Mouse (Mus musculus) adrenal gland, adult 8-10 months (tissue): ENCODE results near the gene Zfp143. TPM values are rescaled to one million over a fixed set of nuclear protein-coding genes. Genes with fewer than 3 reads are reported as not detected.

ENCODE experiments used
- DNase-seq: peaks from one replicate; pipeline ENCODE4 v3.0.0; 2022
- total RNA-seq, 4 experiments: library from RNA; stranded (reverse); gene quantifications; 2 replicates each; pipeline ENCODE4 v1.2.4; 2022

Zfp143 gene
- total RNA-seq, 4 experiments from 2014 or later: 13.3 to 17.8 (median 15.7) TPM

DNA sequence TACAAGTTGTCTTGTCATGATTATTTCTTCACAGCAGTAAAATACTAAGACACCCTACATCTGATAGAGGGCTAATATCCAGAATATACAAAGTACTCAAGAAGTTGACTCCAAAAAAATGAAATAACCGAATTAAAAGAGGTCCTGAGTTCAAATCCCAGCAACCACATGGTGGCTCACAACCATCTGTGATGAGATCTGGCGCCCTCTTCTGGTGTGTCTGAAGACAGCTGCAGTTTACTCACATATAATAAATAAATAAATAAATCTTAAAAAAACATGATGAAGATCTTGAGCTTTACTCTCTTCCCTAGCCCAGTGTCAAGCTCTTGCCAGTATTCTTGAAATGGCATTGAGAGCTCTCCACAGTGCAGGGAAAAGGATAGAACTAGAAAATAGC lies 77.5 kb downstream of the Zfp143 start:
- DNase-seq: no peak

DNA sequence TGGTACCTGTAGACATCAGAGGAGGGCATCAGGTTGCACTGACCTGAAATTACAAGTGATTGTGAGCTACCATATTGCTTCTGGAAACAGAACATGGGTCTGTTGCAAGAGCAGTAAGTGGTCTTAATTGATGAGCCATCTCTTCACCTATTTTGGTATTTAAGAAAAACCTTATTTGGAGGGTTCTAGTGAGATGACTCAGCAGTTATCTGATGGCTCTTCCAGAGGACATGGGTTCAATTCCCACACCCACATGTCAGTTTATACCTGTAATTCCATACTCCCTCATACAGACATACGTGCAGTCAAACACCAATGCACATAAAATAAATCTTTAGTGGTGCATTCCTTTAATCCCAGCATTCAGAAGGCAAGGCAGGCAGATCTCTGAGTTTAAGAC lies 82.8 kb downstream of the Zfp143 start:
- DNase-seq: no peak

Other genes starting within 250 kb of the Zfp143 start
- 1 to 10 TPM in 3 of 4 experiments, under 1 TPM in 1; 0.49 to 1.2 (median 1.1) TPM for gene Scube2, start 195.5 kb upstream of the Zfp143 start, total RNA-seq
- 100 to 1,000 TPM; 171 to 249 (median 219) TPM for gene Dennd5a, start 100.7 kb upstream of the Zfp143 start, total RNA-seq
- gene Tmem41b, start 74.3 kb upstream of the Zfp143 start, total RNA-seq: 10 to 100 TPM; 46.7 to 60.3 (median 51.8) TPM
- gene Ipo7, start 42.9 kb upstream of the Zfp143 start, total RNA-seq: 10 to 100 TPM; 70.6 to 95.7 (median 77.4) TPM
- gene Wee1, start 60.8 kb downstream of the Zfp143 start, total RNA-seq: 10 to 100 TPM in 3 of 4 experiments, 1 to 10 TPM in 1; 9.8 to 16.5 (median 13.3) TPM
- 10 to 100 TPM; 16.0 to 28.7 (median 21.2) TPM for gene Swap70, start 160.5 kb downstream of the Zfp143 start, total RNA-seq